Mouse (Mus musculus) heart, adult 2 months (tissue): Measurements from ENCODE around the gene 3110009E18Rik.

Experiments used
- CTCF ChIP-seq: fragments of 200-600 bp; IDR thresholded peaks from 2 replicates; pipeline ENCODE4 v1.8.1; 2022; ENCODE audit warnings: antibody characterized with exemption, mild to moderate bottlenecking, moderate library complexity
- EP300 ChIP-seq: fragments of 200-500 bp; IDR thresholded peaks from 2 replicates; pipeline ENCODE4 v1.6.1; 2011; ENCODE audit warnings: low read depth, low read length, control low read depth; ENCODE audit not compliant: insufficient read depth
- POLR2A ChIP-seq: fragments of 200-500 bp; IDR thresholded peaks from 2 replicates; pipeline ENCODE4 v1.6.1; 2011; ENCODE audit warnings: mild to moderate bottlenecking, low read depth, low read length, control low read depth; ENCODE audit not compliant: insufficient read depth

- TF ChIP-seq CTCF (no peak), POLR2A (no peak), EP300 (no peak)
Observed at GRCm38 (mm10) chr1:120118854-120119253, 2.1 kb upstream of the 3110009E18Rik start.
